Mouse (Mus musculus) heart, embryonic 15.5 days (tissue): ENCODE measurements around the gene Slc7a1. TPM values are rescaled to one million over a fixed set of nuclear protein-coding genes. Genes with fewer than 3 reads are reported as not detected.
A peak's percentile ranks its signal among the peaks of the same experiment; 100 is the strongest.

ENCODE experiments used
- ATAC-seq: fragments of 200-750 bp; cut with Nextera tagmentation; replicated peaks from 2 replicates; pipeline ENCODE4 v1.8.0; 2017; ENCODE audit warnings: low read depth, moderate TSS enrichment; ENCODE audit not compliant: insufficient number of reproducible peaks, insufficient read depth, low FRiP score
- H3K27ac ChIP-seq: fragments of 300-500 bp; sonication (generic); 2 replicates; pipeline ENCODE4 v1.5.1; 2015; ENCODE audit warnings: mild to moderate bottlenecking, inconsistent platforms
- H3K27me3 ChIP-seq: fragments of 300-500 bp; sonication (generic); 2 replicates; pipeline ENCODE4 v1.6.1; 2015; ENCODE audit warnings: inconsistent platforms
- H3K36me3 ChIP-seq: fragments of 300-500 bp; sonication (generic); 2 replicates; pipeline ENCODE4 v1.6.1; 2015; ENCODE audit warnings: mild to moderate bottlenecking, inconsistent platforms
- H3K4me1 ChIP-seq: fragments of 300-500 bp; sonication (generic); replicated peaks from 2 replicates; pipeline ENCODE4 v1.6.1; 2015; ENCODE audit warnings: inconsistent platforms
- H3K4me2 ChIP-seq: fragments of 300-500 bp; sonication (generic); 2 replicates; pipeline ENCODE4 v1.6.1; 2015; ENCODE audit warnings: inconsistent platforms, mild to moderate bottlenecking, moderate library complexity
- H3K4me3 ChIP-seq: fragments of 300-500 bp; sonication (generic); 2 replicates; pipeline ENCODE4 v1.5.1; 2015; ENCODE audit warnings: mild to moderate bottlenecking, inconsistent platforms
- H3K9ac ChIP-seq: fragments of 300-500 bp; sonication (generic); 2 replicates; pipeline ENCODE4 v1.6.1; 2015; ENCODE audit warnings: mild to moderate bottlenecking, inconsistent platforms
- H3K9me3 ChIP-seq: fragments of 300-500 bp; sonication (generic); replicated peaks from 2 replicates; pipeline ENCODE4 v1.6.1; 2016; ENCODE audit warnings: inconsistent platforms
- WGBS: fragments of 180-500 bp; shearing (Covaris S2); methylation state at CpG from one replicate; pipeline ENCODE4 v1.1.7; 2015; ENCODE audit warnings: mixed read lengths; 5-methylcytosine and 5-hydroxymethylcytosine counted together
- polyA plus RNA-seq: library from polyadenylated mRNA; unstranded; fragments of >200 nt; fragmentation: Nextera tagmentation; extraction: Ambion mirVana; gene quantifications from 2 replicates; pipeline ENCODE4 v1.2.1, GENCODE M21; 2015

The Slc7a1 gene
- polyA plus RNA-seq, 1 experiment from 2014 or later, result 13.6 TPM

GRCm38 (mm10) chr5:148414233-148414632, 14.5 kb upstream of the Slc7a1 start:
- Histone ChIP-seq H3K4me3 (no peak overlapping the region), H3K27me3 (no peaks in the 10 kb centered on the region), H3K9ac (no peak overlapping the region), H3K36me3 (no peaks in the 10 kb centered on the region), H3K9me3 (peaks cover 3% of the 10 kb centered on the region), H3K4me2 (no peak overlapping the region), H3K4me1 (peaks cover 6% of the 10 kb centered on the region), H3K27ac (no peak overlapping the region)
- no peak for ATAC-seq
- 27% methylated on average over 7 of the region's 7 CpGs for WGBS

GRCm38 (mm10) chr5:148412504-148412903, 12.8 kb upstream of the Slc7a1 start:
- no peaks in the 10 kb centered on the region for H3K27me3 ChIP-seq
- 86% methylated on average over 4 of the region's 4 CpGs for WGBS
- H3K4me1 ChIP-seq, result peaks cover 6% of the 10 kb centered on the region
- no peaks in the 10 kb centered on the region for H3K36me3 ChIP-seq
- ATAC-seq, result no peak
- no peak overlapping the region for H3K9ac ChIP-seq
- H3K9me3 ChIP-seq, result no peaks in the 10 kb centered on the region
- no peak overlapping the region for H3K4me3 ChIP-seq
- no peak overlapping the region for H3K27ac ChIP-seq
- no peak overlapping the region for H3K4me2 ChIP-seq

GRCm38 (mm10) chr5:148409465-148409864, 9.8 kb upstream of the Slc7a1 start:
- Histone ChIP-seq H3K4me3 (no peak overlapping the region), H3K27ac (no peak overlapping the region), H3K9me3 (peaks cover 4% of the 10 kb centered on the region), H3K9ac (no peak overlapping the region), H3K36me3 (no peaks in the 10 kb centered on the region), H3K27me3 (no peaks in the 10 kb centered on the region), H3K4me1 (no peaks in the 10 kb centered on the region; the same call in 1 of the 2 replicates), H3K4me2 (no peak overlapping the region)
- WGBS, result 47% methylated on average over 8 of the region's 8 CpGs
- ATAC-seq, result peak; percentile 75

GRCm38 (mm10) chr5:148406913-148407312, 7.2 kb upstream of the Slc7a1 start:
- 91% methylated on average over 2 of the region's 2 CpGs for WGBS

GRCm38 (mm10) chr5:148404548-148404947, 4.8 kb upstream of the Slc7a1 start:
- Histone ChIP-seq H3K4me2 (no peak overlapping the region), H3K9ac (no peak overlapping the region), H3K4me3 (no peak overlapping the region), H3K27ac (no peak overlapping the region), H3K4me1 (no peaks in the 10 kb centered on the region), H3K27me3 (no peaks in the 10 kb centered on the region), H3K36me3 (no peaks in the 10 kb centered on the region), H3K9me3 (peaks cover 4% of the 10 kb centered on the region)
- WGBS, result 87% methylated on average over 7 of the region's 7 CpGs
- ATAC-seq, result no peak

More at GRCm38 (mm10) chr5:148406913-148407312, 7.2 kb upstream of the Slc7a1 start:
- no peak overlapping the region for H3K4me3 ChIP-seq
- no peak overlapping the region for H3K4me2 ChIP-seq
- H3K36me3 ChIP-seq, result no peaks in the 10 kb centered on the region
- H3K4me1 ChIP-seq, result no peaks in the 10 kb centered on the region
- ATAC-seq, result no peak
- no peaks in the 10 kb centered on the region for H3K27me3 ChIP-seq
- H3K9me3 ChIP-seq, result peaks cover 4% of the 10 kb centered on the region
- H3K9ac ChIP-seq, result no peak overlapping the region
- H3K27ac ChIP-seq, result no peak overlapping the region

GRCm38 (mm10) chr5:148402641-148403040, 2.9 kb upstream of the Slc7a1 start:
- WGBS, result 62% methylated on average over 4 of the region's 4 CpGs
- ATAC-seq, result no peak
- H3K36me3 ChIP-seq, result no peaks in the 10 kb centered on the region
- no peak overlapping the region for H3K27ac ChIP-seq
- H3K27me3 ChIP-seq, result no peaks in the 10 kb centered on the region
- peaks cover 10% of the 10 kb centered on the region for H3K4me1 ChIP-seq
- peaks cover 4% of the 10 kb centered on the region for H3K9me3 ChIP-seq
- no peak overlapping the region for H3K9ac ChIP-seq
- no peak overlapping the region for H3K4me2 ChIP-seq
- H3K4me3 ChIP-seq, result no peak overlapping the region

GRCm38 (mm10) chr5:148398766-148399659, 691 bp downstream of the Slc7a1 start:
- 1% methylated on average over 58 of the region's 58 CpGs for WGBS
- Histone ChIP-seq H3K4me1 (peaks cover 12% of the 10 kb centered on the region), H3K4me3 (peak overlapping the region; percentile 69), H3K9ac (peak overlapping the region; percentile 69), H3K27ac (peak overlapping the region; percentile 41), H3K4me2 (peak overlapping the region; percentile 91), H3K36me3 (no peaks in the 10 kb centered on the region), H3K9me3 (no peaks in the 10 kb centered on the region), H3K27me3 (no peaks in the 10 kb centered on the region)
- ATAC-seq, result peak; percentile 72

- no peaks in the 10 kb centered on the region for H3K36me3 ChIP-seq
- H3K4me3 ChIP-seq, result peak overlapping the region; percentile 69
- no peaks in the 10 kb centered on the region for H3K27me3 ChIP-seq
- no peak overlapping the region for H3K27ac ChIP-seq
- peak overlapping the region; percentile 91 for H3K4me2 ChIP-seq
- H3K9ac ChIP-seq, result no peak overlapping the region
- no peaks in the 10 kb centered on the region for H3K9me3 ChIP-seq
- H3K4me1 ChIP-seq, result peaks cover 12% of the 10 kb centered on the region
- WGBS, result 44% methylated on average over 6 of the region's 6 CpGs
- no peak for ATAC-seq
These were observed 1.3 kb downstream of the Slc7a1 start for GRCm38 (mm10) chr5:148398451-148398765.

- H3K27me3 ChIP-seq, result no peaks in the 10 kb centered on the region
- ATAC-seq, result no peak
- H3K9ac ChIP-seq, result no peak overlapping the region
- H3K4me2 ChIP-seq, result peak overlapping the region; percentile 91; the same call in 1 of the 2 replicates
- H3K9me3 ChIP-seq, result no peaks in the 10 kb centered on the region
- no peak overlapping the region for H3K27ac ChIP-seq
- H3K4me1 ChIP-seq, result peaks cover 12% of the 10 kb centered on the region
- H3K4me3 ChIP-seq, result no peak overlapping the region; the same call in 1 of the 2 replicates
- H3K36me3 ChIP-seq, result no peaks in the 10 kb centered on the region
- WGBS, result 68% methylated on average over 5 of the region's 5 CpGs
These were observed 1.8 kb downstream of the Slc7a1 start for GRCm38 (mm10) chr5:148397911-148398310.

GRCm38 (mm10) chr5:148397418-148397817, 2.3 kb downstream of the Slc7a1 start:
- 81% methylated on average over 4 of the region's 4 CpGs for WGBS
- Histone ChIP-seq H3K4me3 (no peak overlapping the region), H3K9me3 (no peaks in the 10 kb centered on the region), H3K27me3 (no peaks in the 10 kb centered on the region), H3K36me3 (no peaks in the 10 kb centered on the region), H3K4me2 (no peak overlapping the region), H3K9ac (no peak overlapping the region), H3K27ac (no peak overlapping the region), H3K4me1 (peaks cover 12% of the 10 kb centered on the region)
- ATAC-seq, result no peak

- H3K4me3 ChIP-seq, result no peak overlapping the region
- H3K36me3 ChIP-seq, result no peaks in the 10 kb centered on the region
- no peak overlapping the region for H3K4me2 ChIP-seq
- no peak overlapping the region for H3K27ac ChIP-seq
- no peaks in the 10 kb centered on the region for H3K9me3 ChIP-seq
- 80% methylated on average over 8 of the region's 8 CpGs for WGBS
- H3K4me1 ChIP-seq, result peaks cover 18% of the 10 kb centered on the region
- ATAC-seq, result no peak
- no peaks in the 10 kb centered on the region for H3K27me3 ChIP-seq
- H3K9ac ChIP-seq, result no peak overlapping the region
These were observed 6.4 kb downstream of the Slc7a1 start for GRCm38 (mm10) chr5:148393316-148393715.

GRCm38 (mm10) chr5:148392831-148393230, 6.9 kb downstream of the Slc7a1 start:
- Histone ChIP-seq H3K4me1 (peaks cover 16% of the 10 kb centered on the region), H3K9me3 (no peaks in the 10 kb centered on the region), H3K9ac (no peak overlapping the region), H3K27me3 (no peaks in the 10 kb centered on the region), H3K4me2 (no peak overlapping the region), H3K4me3 (no peak overlapping the region), H3K36me3 (no peaks in the 10 kb centered on the region), H3K27ac (no peak overlapping the region)
- 81% methylated on average over 6 of the region's 6 CpGs for WGBS
- no peak for ATAC-seq
